Mouse (Mus musculus) forebrain, embryonic 15.5 days (tissue): Measurements from ENCODE around the gene Scaf1. TPM values are rescaled to one million over a fixed set of nuclear protein-coding genes. Genes with fewer than 3 reads are reported as not detected.

Source experiments
- ATAC-seq: fragments of 200-750 bp; cut with Nextera tagmentation; replicated peaks from 2 replicates; pipeline ENCODE4 v1.8.0; 2017; ENCODE audit warnings: mild to moderate bottlenecking, moderate TSS enrichment, moderate library complexity
- H3K27ac ChIP-seq: fragments of 300-500 bp; sonication (generic); replicated peaks from 2 replicates; pipeline ENCODE4 v1.5.1; 2015; ENCODE audit warnings: mild to moderate bottlenecking, inconsistent platforms
- H3K27me3 ChIP-seq: fragments of 300-500 bp; sonication (generic); 2 replicates; pipeline ENCODE4 v1.6.1; 2015; ENCODE audit warnings: inconsistent platforms
- H3K36me3 ChIP-seq: fragments of 300-500 bp; sonication (generic); 2 replicates; pipeline ENCODE4 v1.6.1; 2015; ENCODE audit warnings: mild to moderate bottlenecking, inconsistent platforms
- H3K4me1 ChIP-seq: fragments of 300-500 bp; sonication (generic); 2 replicates; pipeline ENCODE4 v1.6.1; 2015; ENCODE audit warnings: inconsistent platforms
- H3K4me2 ChIP-seq: fragments of 300-500 bp; sonication (generic); replicated peaks from 2 replicates; pipeline ENCODE4 v1.6.1; 2015; ENCODE audit warnings: mild to moderate bottlenecking, inconsistent platforms
- H3K4me3 ChIP-seq: fragments of 300-500 bp; sonication (generic); 2 replicates; pipeline ENCODE4 v1.5.1; 2015; ENCODE audit warnings: mild to moderate bottlenecking, inconsistent platforms
- H3K9ac ChIP-seq: fragments of 300-500 bp; sonication (generic); replicated peaks from 2 replicates; pipeline ENCODE4 v1.6.1; 2015; ENCODE audit warnings: mild to moderate bottlenecking, inconsistent platforms
- H3K9me3 ChIP-seq: fragments of 300-500 bp; sonication (generic); 2 replicates; pipeline ENCODE4 v1.6.1; 2016; ENCODE audit warnings: inconsistent platforms
- WGBS: fragments of 180-500 bp; shearing (Covaris S2); methylation state at CpG from one replicate; pipeline ENCODE4 v1.1.7; 2015; ENCODE audit warnings: mixed read lengths; 5-methylcytosine and 5-hydroxymethylcytosine counted together
- microRNA-seq: library from miRNA; unstranded; fragments of <30 nt; microRNA quantifications from one replicate; pipeline ENCODE4, GENCODE M21; 2016
- polyA plus RNA-seq: library from polyadenylated mRNA; unstranded; fragments of >200 nt; fragmentation: Nextera tagmentation; extraction: Ambion mirVana; gene quantifications from 2 replicates; pipeline ENCODE4 v1.2.1, GENCODE M21; 2015

The Scaf1 gene
- polyA plus RNA-seq, 1 experiment from 2014 or later, result 42.8 TPM

DNA sequence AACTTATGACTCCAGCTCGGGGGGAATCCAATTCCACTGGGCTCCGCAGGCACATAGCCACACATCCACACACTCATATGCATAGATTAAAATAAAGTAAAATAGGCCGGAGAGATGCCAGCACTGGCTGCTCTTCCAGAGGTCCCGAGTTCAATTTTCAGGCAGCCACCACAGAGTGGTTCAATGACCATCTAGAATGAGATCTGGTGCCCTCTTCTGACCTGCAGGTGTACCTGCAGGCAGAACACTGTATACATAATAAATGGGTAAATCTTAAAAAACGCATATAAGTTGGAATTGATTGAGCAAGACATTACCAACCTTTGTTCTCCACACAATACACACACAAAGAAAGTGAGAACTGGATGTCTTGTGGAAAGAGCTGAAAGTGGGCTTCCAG is 60.5 kb downstream of the Scaf1 start:
- ATAC-seq, result no peak
- peaks cover 17% of the 10 kb centered on the region for H3K4me1 ChIP-seq
- peaks cover 17% of the 10 kb centered on the region for H3K36me3 ChIP-seq
- H3K9me3 ChIP-seq, result no peaks in the 10 kb centered on the region
- no peak overlapping the region for H3K4me3 ChIP-seq
- H3K27me3 ChIP-seq, result peaks cover 25% of the 10 kb centered on the region
- no peak overlapping the region for H3K4me2 ChIP-seq
- no peak overlapping the region for H3K9ac ChIP-seq
- 50% methylated on average over 5 of the region's 5 CpGs for WGBS
- no peak overlapping the region for H3K27ac ChIP-seq

- no peak for ATAC-seq
Measured at GRCm38 (mm10) chr7:44954091-44954885, 61.9 kb downstream of the Scaf1 start.

GRCm38 (mm10) chr7:44953561-44953960 is 62.6 kb downstream of the Scaf1 start:
- Histone ChIP-seq H3K9ac (no peak overlapping the region), H3K36me3 (peaks cover under 1% of the 10 kb centered on the region; the same call in 1 of the 2 replicates), H3K27ac (no peak overlapping the region), H3K9me3 (no peaks in the 10 kb centered on the region), H3K4me3 (no peak overlapping the region), H3K4me1 (peaks cover 17% of the 10 kb centered on the region), H3K4me2 (no peak overlapping the region), H3K27me3 (peaks cover 29% of the 10 kb centered on the region)
- ATAC-seq, result no peak
- 56% methylated on average over 14 of the region's 14 CpGs for WGBS

More at GRCm38 (mm10) chr7:44954091-44954885, 61.9 kb downstream of the Scaf1 start:
- H3K9ac ChIP-seq, result no peak overlapping the region
- WGBS, result 83% methylated on average over 12 of the region's 12 CpGs
- H3K4me3 ChIP-seq, result no peak overlapping the region
- no peak overlapping the region for H3K27ac ChIP-seq
- H3K27me3 ChIP-seq, result peaks cover 29% of the 10 kb centered on the region
- peaks cover 17% of the 10 kb centered on the region for H3K4me1 ChIP-seq
- no peaks in the 10 kb centered on the region for H3K9me3 ChIP-seq
- H3K4me2 ChIP-seq, result no peak overlapping the region
- peaks cover 8% of the 10 kb centered on the region for H3K36me3 ChIP-seq

Small RNA genes lying within 50 kb of the gene (microRNA-seq; reads per million reads assigned to microRNA genes)
- gene Mir7054, result 2.0 reads per million

Other genes starting within 250 kb of the Scaf1 start
- 52.3 and 56.0 TPM in 2 replicates for gene Nup62, start 200.3 kb downstream of the Scaf1 start, polyA plus RNA-seq
- gene Il4i1, start 200.0 kb downstream of the Scaf1 start, polyA plus RNA-seq, result 1.8 and 2.3 TPM in 2 replicates
- 4.6 and 5.0 TPM in 2 replicates for gene Atf5, start 199.7 kb downstream of the Scaf1 start, polyA plus RNA-seq
- gene Akt1s1, start 167.4 kb downstream of the Scaf1 start, polyA plus RNA-seq, result 118 and 120 TPM in 2 replicates
- gene Tbc1d17, start 167.3 kb downstream of the Scaf1 start, polyA plus RNA-seq, result 119 and 120 TPM in 2 replicates
- 32.1 and 35.3 TPM in 2 replicates for gene Pnkp, start 159.2 kb downstream of the Scaf1 start, polyA plus RNA-seq
- 583 and 618 TPM in 2 replicates for gene Ptov1, start 146.6 kb downstream of the Scaf1 start, polyA plus RNA-seq
- 164 and 166 TPM in 2 replicates for gene Med25, start 123.7 kb downstream of the Scaf1 start, polyA plus RNA-seq
- gene Fuz, start 120.3 kb downstream of the Scaf1 start, polyA plus RNA-seq, result 20.6 and 22.1 TPM in 2 replicates
- 105 and 107 TPM in 2 replicates for gene Ap2a1, start 86.9 kb downstream of the Scaf1 start, polyA plus RNA-seq
- not detected in 2 replicates for gene Tsks, start 73.2 kb downstream of the Scaf1 start, polyA plus RNA-seq
- gene Cpt1c, start 41.5 kb downstream of the Scaf1 start, polyA plus RNA-seq, result 48.2 and 51.6 TPM in 2 replicates
- 703 and 728 TPM in 2 replicates for gene Prmt1, start 29.8 kb downstream of the Scaf1 start, polyA plus RNA-seq
- gene Irf3, start 18.7 kb downstream of the Scaf1 start, polyA plus RNA-seq, result 62.6 and 66.6 TPM in 2 replicates
- gene Bcl2l12, start 17.7 kb downstream of the Scaf1 start, polyA plus RNA-seq, result 19.2 and 21.8 TPM in 2 replicates
- gene Rras, start 1.6 kb upstream of the Scaf1 start, polyA plus RNA-seq, result 10.4 and 11.5 TPM in 2 replicates
- 16.0 and 16.1 TPM in 2 replicates for gene Prr12, start 36.5 kb upstream of the Scaf1 start, polyA plus RNA-seq
- gene Nosip, start 46.1 kb upstream of the Scaf1 start, polyA plus RNA-seq, result 62.4 and 63.9 TPM in 2 replicates
- 12.6 and 15.3 TPM in 2 replicates for gene Prrg2, start 46.3 kb upstream of the Scaf1 start, polyA plus RNA-seq
- gene Rcn3, start 75.9 kb upstream of the Scaf1 start, polyA plus RNA-seq, result 49.6 and 54.4 TPM in 2 replicates
- 16.6 and 17.8 TPM in 2 replicates for gene Fcgrt, start 87.5 kb upstream of the Scaf1 start, polyA plus RNA-seq
- gene Rps11, start 108.1 kb upstream of the Scaf1 start, polyA plus RNA-seq, result 982 and 1,055 TPM in 2 replicates
- gene Rpl13a, start 112.4 kb upstream of the Scaf1 start, polyA plus RNA-seq, result 890 and 969 TPM in 2 replicates
- 0.15 TPM in 1 of 2 replicates, not detected in the other for gene Gm45713, start 119.9 kb upstream of the Scaf1 start, polyA plus RNA-seq
- gene Flt3l, start 120.1 kb upstream of the Scaf1 start, polyA plus RNA-seq, result 1.6 and 2.1 TPM in 2 replicates
- gene Pih1d1, start 137.9 kb upstream of the Scaf1 start, polyA plus RNA-seq, result 96.0 and 96.9 TPM in 2 replicates
- 25.6 and 30.8 TPM in 2 replicates for gene Aldh16a1, start 138.2 kb upstream of the Scaf1 start, polyA plus RNA-seq
- 20.1 and 24.0 TPM in 2 replicates for gene Slc17a7, start 147.6 kb upstream of the Scaf1 start, polyA plus RNA-seq
- not detected in 2 replicates for gene Gfy, start 163.2 kb upstream of the Scaf1 start, polyA plus RNA-seq
- not detected in 2 replicates for gene Pth2, start 164.6 kb upstream of the Scaf1 start, polyA plus RNA-seq
- gene Ccdc155, start 188.5 kb upstream of the Scaf1 start, polyA plus RNA-seq, result 0.74 and 0.75 TPM in 2 replicates
- gene Dkkl1, start 195.8 kb upstream of the Scaf1 start, polyA plus RNA-seq, result 1.4 and 2.0 TPM in 2 replicates
- 92.8 and 106 TPM in 2 replicates for gene Tead2, start 199.4 kb upstream of the Scaf1 start, polyA plus RNA-seq
- gene Cd37, start 222.8 kb upstream of the Scaf1 start, polyA plus RNA-seq, result 1.3 and 1.6 TPM in 2 replicates
- 0.17 and 0.20 TPM in 2 replicates for gene Slc6a16, start 224.7 kb upstream of the Scaf1 start, polyA plus RNA-seq